Mouse (Mus musculus) hindbrain, postnatal 0 days (tissue): ENCODE data around the gene Adamtsl2. TPM values are rescaled to one million over a fixed set of nuclear protein-coding genes. Genes with fewer than 3 reads are reported as not detected.

Experiments used
- ATAC-seq: fragments of 200-750 bp; cut with Nextera tagmentation; 2 replicates; pipeline ENCODE4 v1.8.0; 2017; ENCODE audit warnings: mild to moderate bottlenecking, moderate TSS enrichment, moderate library complexity
- DNase-seq: peaks from one replicate; pipeline ENCODE4 v3.0.0-alpha.2; 2015; ENCODE audit warnings: low spot score
- H3K27ac ChIP-seq: fragments of 300-500 bp; sonication (generic); 2 replicates; pipeline ENCODE4 v1.5.1; 2014; ENCODE audit warnings: mild to moderate bottlenecking
- H3K27me3 ChIP-seq: fragments of 300-500 bp; sonication (generic); 2 replicates; pipeline ENCODE4 v1.6.1; 2014; ENCODE audit warnings: low read length, mixed read lengths; ENCODE audit not compliant: insufficient read depth
- H3K36me3 ChIP-seq: fragments of 300-500 bp; sonication (generic); 2 replicates; pipeline ENCODE4 v1.6.1; 2014; ENCODE audit warnings: low read length, mixed read lengths; ENCODE audit not compliant: insufficient read depth
- H3K4me1 ChIP-seq: fragments of 300-500 bp; sonication (generic); 2 replicates; pipeline ENCODE4 v1.6.1; 2014; ENCODE audit warnings: antibody characterized with exemption, low read length, mixed read lengths; ENCODE audit not compliant: insufficient read depth
- H3K4me2 ChIP-seq: fragments of 300-500 bp; sonication (generic); 2 replicates; pipeline ENCODE4 v1.6.1; 2014; ENCODE audit warnings: low read depth, mild to moderate bottlenecking, low read length, moderate library complexity, mixed read lengths
- H3K4me3 ChIP-seq: fragments of 300-500 bp; sonication (generic); 2 replicates; pipeline ENCODE4 v1.5.1; 2014; ENCODE audit warnings: low read length
- H3K9ac ChIP-seq: fragments of 300-500 bp; sonication (generic); replicated peaks from 2 replicates; pipeline ENCODE4 v1.6.1; 2014; ENCODE audit warnings: mild to moderate bottlenecking, low read length, moderate library complexity, mixed read lengths
- H3K9me3 ChIP-seq: fragments of 300-500 bp; sonication (generic); 2 replicates; pipeline ENCODE4 v1.6.1; 2016; ENCODE audit warnings: low read length, mixed read lengths
- CTCF ChIP-seq: IDR thresholded peaks from 2 replicates; pipeline ENCODE4 v1.5.1; 2016; ENCODE audit warnings: antibody characterized with exemption, control low read depth, low read depth
- WGBS: fragments of 180-500 bp; shearing (Covaris S2); extraction: QIAGEN DNeasy Blood & Tissue Kit; methylation state at CpG from one replicate; pipeline ENCODE4 v1.1.7; 2014; 5-methylcytosine and 5-hydroxymethylcytosine counted together
- polyA plus RNA-seq: library from polyadenylated mRNA; unstranded; fragments of >200 nt; fragmentation: Nextera tagmentation; extraction: Ambion mirVana; gene quantifications from 2 replicates; pipeline ENCODE4 v1.2.1, GENCODE M21; 2015
- total RNA-seq: library from RNA; depleted of rRNA; stranded (reverse); fragments of >200 nt; gene quantifications from 2 replicates; pipeline ENCODE4 v1.2.3, GENCODE M21; 2014

Gene Adamtsl2
- total and polyA plus RNA-seq, 2 experiments from 2014 or later, result 4.4 to 9.9 TPM

DNA sequence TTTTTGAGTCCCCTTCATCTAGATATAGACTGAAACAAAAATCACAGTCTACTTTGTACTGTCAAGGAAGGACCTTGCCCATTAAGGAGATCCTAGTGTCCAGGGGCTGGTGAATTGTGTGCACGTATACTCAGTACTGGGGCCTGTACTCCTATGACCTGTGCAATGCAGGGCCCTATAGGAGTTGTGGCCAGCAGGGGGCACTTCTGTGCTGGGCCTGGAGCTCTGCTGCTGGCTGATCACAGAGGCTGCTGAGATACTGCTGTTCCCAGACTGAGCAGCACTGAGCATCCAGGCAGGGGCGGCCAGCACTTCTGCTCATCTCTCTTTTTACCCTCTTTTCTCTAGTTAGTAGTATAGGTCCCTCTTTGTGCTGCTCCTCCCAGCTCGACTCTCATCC lies 35.7 kb upstream of the Adamtsl2 start:
- H3K27me3 ChIP-seq, result no peaks in the 10 kb centered on the region
- 20% methylated on average over 3 of the region's 3 CpGs for WGBS
- DNase-seq (peak; percentile 92), ATAC-seq (peak; percentile 87)
- peak; percentile 93 for TF ChIP-seq CTCF
- H3K9ac ChIP-seq, result no peak overlapping the region
- no peaks in the 10 kb centered on the region for H3K4me1 ChIP-seq
- H3K9me3 ChIP-seq, result no peaks in the 10 kb centered on the region
- no peaks in the 10 kb centered on the region for H3K36me3 ChIP-seq
- H3K27ac ChIP-seq, result no peak overlapping the region
- H3K4me2 ChIP-seq, result no peak overlapping the region
- no peak overlapping the region for H3K4me3 ChIP-seq

DNA sequence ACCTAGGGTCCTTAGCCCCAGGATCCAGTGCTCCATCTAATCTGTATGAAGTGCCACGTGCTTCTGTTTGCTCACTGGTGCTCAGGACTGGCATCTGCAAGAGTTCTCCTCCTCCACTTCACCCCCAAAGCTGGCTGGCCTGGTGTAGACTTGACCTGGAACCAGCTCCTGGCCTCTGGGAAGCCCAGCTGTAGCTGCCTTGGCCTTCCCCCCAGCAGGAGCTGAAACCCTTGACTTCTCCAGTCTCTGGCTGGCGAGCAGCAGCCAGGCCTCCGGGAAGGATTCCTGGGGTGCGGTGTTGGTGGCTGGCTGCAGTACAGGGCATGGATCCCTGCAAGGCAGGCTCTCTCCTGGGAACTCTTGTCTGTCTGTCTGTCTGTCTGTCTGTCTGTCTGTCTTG lies 35.0 kb upstream of the Adamtsl2 start:
- H3K27ac ChIP-seq, result no peak overlapping the region
- WGBS, result 66% methylated on average over 4 of the region's 4 CpGs
- no peak for DNase-seq
- no peaks in the 10 kb centered on the region for H3K36me3 ChIP-seq
- H3K9ac ChIP-seq, result no peak overlapping the region
- no peak overlapping the region for H3K4me2 ChIP-seq
- TF ChIP-seq CTCF, result no peak
- H3K4me1 ChIP-seq, result no peaks in the 10 kb centered on the region
- no peaks in the 10 kb centered on the region for H3K9me3 ChIP-seq
- no peaks in the 10 kb centered on the region for H3K27me3 ChIP-seq
- no peak overlapping the region for H3K4me3 ChIP-seq
- ATAC-seq, result no peak

DNA sequence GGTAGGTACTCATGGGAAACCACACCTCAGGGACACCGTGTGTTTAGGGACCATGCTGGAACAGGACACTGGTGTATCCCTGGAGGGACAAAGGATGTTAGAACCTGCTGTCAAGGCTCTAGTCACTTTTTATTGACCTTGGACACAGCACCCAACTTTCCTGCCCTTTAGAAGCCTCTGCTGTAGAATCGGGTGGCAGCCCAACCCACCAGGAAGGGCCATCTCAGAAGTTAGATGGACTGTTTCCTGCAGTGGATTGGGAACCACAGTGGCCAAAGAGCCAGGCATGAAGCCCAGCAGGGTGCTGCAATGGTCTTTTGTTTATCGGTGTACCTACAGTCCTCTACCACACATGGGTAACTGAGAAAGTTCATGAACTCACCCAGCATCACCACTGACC lies 34.5 kb upstream of the Adamtsl2 start:
- Histone ChIP-seq H3K36me3 (no peaks in the 10 kb centered on the region), H3K4me1 (no peaks in the 10 kb centered on the region), H3K4me2 (no peak overlapping the region), H3K4me3 (no peak overlapping the region), H3K9ac (no peak overlapping the region), H3K27me3 (no peaks in the 10 kb centered on the region), H3K27ac (no peak overlapping the region), H3K9me3 (no peaks in the 10 kb centered on the region)
- 86% methylated on average over 3 of the region's 3 CpGs for WGBS
- DNase-seq (no peak), ATAC-seq (no peak)
- no peak for TF ChIP-seq CTCF

DNA sequence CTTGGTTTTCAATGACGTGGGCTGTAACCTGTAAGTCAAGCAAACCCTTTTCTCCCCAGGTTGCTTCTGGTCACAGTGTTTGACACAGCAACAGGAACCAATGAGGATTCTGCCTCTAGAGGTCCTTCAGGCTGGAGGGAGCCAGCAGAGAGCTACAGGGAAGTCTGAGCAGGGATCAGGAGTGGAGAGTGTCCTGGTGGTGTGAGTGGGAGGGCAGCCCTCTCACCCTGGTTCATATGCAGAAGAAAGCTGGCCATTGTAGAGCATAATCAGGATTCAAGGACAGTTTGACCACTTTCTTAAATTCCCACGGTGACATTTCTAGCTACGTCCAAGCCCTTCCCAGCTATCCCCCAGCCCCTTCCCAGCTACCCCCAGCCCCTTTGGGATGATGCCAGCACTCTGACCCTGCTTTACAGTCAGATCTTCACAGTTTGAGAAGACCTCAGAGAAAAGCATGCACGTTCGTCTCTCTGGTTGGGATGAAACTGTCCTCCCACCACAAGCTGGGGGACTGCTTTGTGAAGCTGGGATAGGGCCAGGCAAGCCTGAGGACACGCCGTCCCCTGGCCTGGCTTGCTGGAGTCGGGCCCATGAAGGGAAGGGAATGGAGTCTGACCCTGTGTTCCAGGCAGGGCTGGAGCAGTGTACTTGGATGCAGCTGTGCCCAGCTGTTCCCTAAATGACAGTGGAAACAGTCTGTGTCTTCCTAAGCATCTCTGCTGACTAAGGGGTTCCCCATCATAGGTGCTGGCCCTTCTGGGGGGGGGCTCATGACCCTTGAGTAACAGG lies 33.0 kb upstream of the Adamtsl2 start:
- ATAC-seq, result peak; percentile 71; the same call in 1 of the 2 replicates
- H3K4me3 ChIP-seq, result no peak overlapping the region
- no peaks in the 10 kb centered on the region for H3K4me1 ChIP-seq
- no peak overlapping the region for H3K4me2 ChIP-seq
- no peak overlapping the region for H3K9ac ChIP-seq
- H3K27ac ChIP-seq, result no peak overlapping the region
- no peaks in the 10 kb centered on the region for H3K27me3 ChIP-seq
- H3K36me3 ChIP-seq, result no peaks in the 10 kb centered on the region
- DNase-seq, result peak; percentile 43
- 58% methylated on average over 8 of the region's 8 CpGs for WGBS
- no peak for TF ChIP-seq CTCF
- H3K9me3 ChIP-seq, result no peaks in the 10 kb centered on the region

DNA sequence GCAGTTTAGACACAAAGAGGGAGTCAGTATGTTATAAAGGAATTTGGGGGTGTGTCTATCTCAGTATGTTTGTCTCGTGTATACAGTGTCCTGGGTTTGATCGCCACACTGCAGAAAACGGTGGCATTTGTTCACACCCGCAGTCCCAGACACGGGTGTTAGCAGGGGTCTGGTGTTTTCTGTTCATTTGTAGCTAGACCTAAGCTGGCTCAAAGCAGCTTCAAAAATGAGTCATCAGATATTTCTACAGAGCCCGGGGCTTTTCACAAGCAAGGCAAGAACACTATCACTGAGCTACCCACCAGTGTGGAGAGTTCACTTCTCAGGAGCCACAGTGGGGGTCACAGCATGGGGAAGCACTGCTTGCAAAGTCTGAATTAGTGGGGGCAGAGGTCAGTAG lies 29.8 kb upstream of the Adamtsl2 start:
- H3K36me3 ChIP-seq, result no peaks in the 10 kb centered on the region
- no peak for ATAC-seq
- 42% methylated on average over 6 of the region's 6 CpGs for WGBS

DNA sequence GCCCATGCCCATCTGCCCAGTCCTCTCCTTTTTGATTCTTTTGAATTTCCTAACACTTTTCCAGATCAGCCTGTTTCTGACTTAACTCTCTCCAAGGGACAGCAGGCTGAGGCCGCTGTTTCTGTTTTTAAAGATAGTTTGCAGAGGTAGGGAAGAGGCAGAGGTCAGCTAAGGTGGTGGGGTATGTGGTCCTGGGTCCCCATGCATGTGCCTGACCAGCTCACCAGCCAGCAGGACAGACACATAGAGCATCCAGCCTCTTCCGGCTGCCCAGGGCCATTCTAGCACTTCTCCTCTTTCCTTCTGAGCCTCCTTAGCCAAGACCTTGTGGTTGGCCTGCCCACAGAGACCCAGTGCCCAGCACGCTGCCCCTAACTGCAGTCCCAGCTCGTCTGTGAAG lies 20.9 kb upstream of the Adamtsl2 start:
- DNase-seq, result no peak
- Histone ChIP-seq H3K27ac (no peak overlapping the region), H3K4me1 (0 out of 2 replicates have a peak, but pooled peaks cover 5% of the 10 kb centered on the region), H3K9me3 (no peaks in the 10 kb centered on the region), H3K27me3 (no peaks in the 10 kb centered on the region), H3K36me3 (no peaks in the 10 kb centered on the region), H3K4me2 (no peak overlapping the region), H3K9ac (no peak overlapping the region), H3K4me3 (no peak overlapping the region)
- no peak for TF ChIP-seq CTCF
- 46% methylated on average over 4 of the region's 4 CpGs for WGBS
- ATAC-seq, result no peak

More for the DNA sequence above, 29.8 kb upstream of the Adamtsl2 start:
- H3K9ac ChIP-seq, result no peak overlapping the region
- DNase-seq, result no peak
- no peak for TF ChIP-seq CTCF
- H3K4me3 ChIP-seq, result no peak overlapping the region
- H3K27ac ChIP-seq, result no peak overlapping the region
- no peaks in the 10 kb centered on the region for H3K27me3 ChIP-seq
- no peaks in the 10 kb centered on the region for H3K4me1 ChIP-seq
- no peak overlapping the region for H3K4me2 ChIP-seq
- H3K9me3 ChIP-seq, result no peaks in the 10 kb centered on the region

DNA sequence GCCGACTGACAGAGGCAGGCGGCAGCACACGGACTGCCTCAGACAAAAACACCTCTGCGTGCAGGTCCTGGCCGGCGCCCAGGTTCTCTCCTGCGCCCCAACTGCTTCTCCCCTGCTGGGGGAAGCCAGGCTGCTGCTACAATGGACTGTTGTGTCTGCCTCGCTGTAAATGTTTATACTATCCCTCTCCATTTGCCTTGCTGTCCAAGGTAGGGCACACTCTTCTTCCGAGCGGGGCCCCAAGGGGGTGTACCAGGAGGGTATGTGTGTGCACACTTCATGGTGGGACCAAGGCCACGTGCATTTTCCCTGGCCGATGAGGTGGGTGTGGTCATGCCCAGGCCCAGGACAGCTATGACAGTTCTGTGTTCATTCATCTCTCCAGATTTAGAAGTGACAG lies 20.4 kb upstream of the Adamtsl2 start:
- Histone ChIP-seq H3K4me2 (no peak overlapping the region), H3K9me3 (no peaks in the 10 kb centered on the region), H3K4me1 (0 out of 2 replicates have a peak, but pooled peaks cover 5% of the 10 kb centered on the region), H3K27me3 (no peaks in the 10 kb centered on the region), H3K4me3 (no peak overlapping the region), H3K27ac (no peak overlapping the region), H3K36me3 (no peaks in the 10 kb centered on the region), H3K9ac (no peak overlapping the region)
- DNase-seq (no peak), ATAC-seq (no peak)
- no peak for TF ChIP-seq CTCF
- 38% methylated on average over 12 of the region's 12 CpGs for WGBS
